Mouse (Mus musculus): ENCODE measurements around the gene Shisa3.

The Shisa3 gene

DNA sequence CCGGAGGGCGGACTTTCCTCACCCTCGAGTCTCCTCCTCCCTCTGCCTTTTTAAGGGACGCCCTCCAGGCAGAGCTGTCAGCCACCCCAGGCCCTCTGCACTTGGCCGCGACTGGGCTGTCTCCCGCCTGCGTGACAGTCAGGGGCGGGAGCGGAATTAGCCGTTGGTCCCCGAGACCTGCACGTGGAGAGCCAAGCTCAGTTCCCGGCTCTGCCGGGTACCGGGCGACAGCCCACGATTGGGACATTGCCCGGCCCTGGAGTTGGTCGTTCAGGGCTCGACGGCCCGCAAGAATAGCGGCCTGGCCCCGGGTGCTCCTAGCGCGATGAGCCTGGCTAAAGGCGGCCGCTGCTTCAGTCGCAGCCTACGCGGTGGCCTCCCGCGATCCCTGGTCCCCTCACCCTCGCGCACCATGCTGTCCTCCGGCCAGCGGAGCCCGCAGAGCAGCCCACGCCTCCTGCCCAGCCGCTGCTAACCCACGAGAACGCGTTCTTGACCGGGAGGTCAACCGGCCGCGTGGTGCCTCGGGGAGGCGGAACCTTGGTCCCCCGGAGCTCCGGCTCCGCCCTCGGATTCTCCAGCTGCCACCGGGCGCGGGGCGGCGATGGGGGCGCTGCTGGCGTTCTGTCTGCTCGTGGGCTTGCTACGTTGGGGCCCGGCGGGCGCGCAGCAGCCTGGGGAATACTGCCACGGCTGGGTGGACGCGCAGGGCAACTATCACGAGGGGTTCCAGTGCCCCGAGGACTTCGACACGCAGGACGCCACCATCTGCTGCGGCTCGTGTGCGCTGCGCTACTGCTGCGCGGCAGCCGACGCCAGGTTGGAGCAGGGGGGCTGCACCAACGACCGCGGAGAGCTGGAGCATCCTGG is at the start of gene Shisa3:
TSS of gene Shisa3 (plus strand) at position 79 of the 870 bp plus-strand sequence.
- in situ Hi-C loops (cut with MboI, MseI) = no loop called here

- in situ Hi-C loops (cut with MboI, MseI) = no loop called here
These were observed 49.0 kb upstream of the Shisa3 start for GRCm38 (mm10) chr5:67558644-67559043.

DNA sequence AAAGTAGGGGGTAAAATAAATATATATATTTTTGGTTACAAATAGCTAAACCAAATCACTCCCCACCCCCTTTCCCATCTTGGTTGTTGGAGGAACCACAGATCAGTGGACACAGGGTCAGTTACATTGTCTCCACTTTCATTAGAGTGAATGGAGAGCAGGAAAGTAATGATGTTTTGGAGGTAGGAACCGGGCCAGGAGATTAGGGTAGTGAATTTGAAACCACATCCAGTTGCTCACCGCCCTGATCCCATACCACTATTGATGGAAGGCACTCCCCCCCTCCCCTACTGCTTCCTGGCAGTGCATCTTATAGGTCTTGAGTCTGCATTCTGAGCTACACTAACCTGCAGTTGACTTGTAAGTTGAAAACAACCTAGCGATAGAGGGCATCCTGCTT is 48.6 kb upstream of the Shisa3 start:
- in situ Hi-C loops (cut with MboI, MseI) = no loop called here

DNA sequence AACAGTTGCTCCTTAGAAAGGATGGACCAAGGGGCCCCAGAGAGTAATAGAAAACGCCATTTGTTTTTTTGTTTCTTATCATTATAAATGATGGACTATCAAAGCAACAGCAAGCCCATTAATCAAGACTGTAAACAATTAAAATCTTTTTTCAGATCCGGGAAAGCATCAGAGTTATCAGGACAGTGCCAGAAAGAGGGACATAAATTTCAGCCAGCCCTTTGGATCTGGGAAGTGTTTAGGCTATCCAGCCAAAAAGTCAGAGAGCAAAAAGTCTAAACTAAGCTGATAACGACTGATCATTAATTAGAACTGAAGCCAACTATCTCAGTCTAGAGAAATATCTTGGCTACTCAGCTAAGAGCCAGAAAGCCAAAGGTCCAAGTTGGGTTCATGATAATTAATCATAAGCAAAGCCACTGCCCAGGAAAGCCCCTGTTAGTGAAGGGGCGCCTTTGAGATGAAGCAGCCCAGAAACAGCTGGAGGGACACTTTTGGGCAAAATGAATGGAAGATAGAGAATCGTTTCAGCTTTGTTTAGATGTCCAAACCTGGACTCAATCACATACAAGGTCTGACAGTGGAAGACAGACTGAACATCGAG is 35.0 kb upstream of the Shisa3 start:
- in situ Hi-C loops (cut with MboI, MseI) = no loop called here

- in situ Hi-C loops (cut with MboI, MseI) = no loop called here
These were observed 33.6 kb upstream of the Shisa3 start for GRCm38 (mm10) chr5:67574039-67574438.

DNA sequence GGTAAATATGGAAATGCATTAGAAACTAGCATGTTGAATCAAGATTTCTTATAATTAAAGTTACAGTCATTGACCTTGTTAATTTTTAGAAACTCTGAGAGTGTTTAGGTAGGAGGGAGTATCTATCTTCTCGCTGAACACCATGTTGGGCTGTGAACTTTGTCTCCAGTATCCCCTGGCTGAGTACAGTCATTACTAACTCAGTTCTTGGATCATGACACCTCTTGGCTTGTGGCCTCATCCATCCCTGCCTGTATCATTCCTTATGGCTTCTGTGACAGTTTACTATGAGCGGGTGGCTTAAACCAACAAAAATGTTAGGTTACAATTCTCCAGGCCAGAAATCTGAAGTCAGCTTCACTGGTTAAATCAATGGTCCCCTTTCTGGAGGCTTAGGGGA is 32.0 kb upstream of the Shisa3 start:
- in situ Hi-C loops (cut with MboI, MseI) = no loop called here

DNA sequence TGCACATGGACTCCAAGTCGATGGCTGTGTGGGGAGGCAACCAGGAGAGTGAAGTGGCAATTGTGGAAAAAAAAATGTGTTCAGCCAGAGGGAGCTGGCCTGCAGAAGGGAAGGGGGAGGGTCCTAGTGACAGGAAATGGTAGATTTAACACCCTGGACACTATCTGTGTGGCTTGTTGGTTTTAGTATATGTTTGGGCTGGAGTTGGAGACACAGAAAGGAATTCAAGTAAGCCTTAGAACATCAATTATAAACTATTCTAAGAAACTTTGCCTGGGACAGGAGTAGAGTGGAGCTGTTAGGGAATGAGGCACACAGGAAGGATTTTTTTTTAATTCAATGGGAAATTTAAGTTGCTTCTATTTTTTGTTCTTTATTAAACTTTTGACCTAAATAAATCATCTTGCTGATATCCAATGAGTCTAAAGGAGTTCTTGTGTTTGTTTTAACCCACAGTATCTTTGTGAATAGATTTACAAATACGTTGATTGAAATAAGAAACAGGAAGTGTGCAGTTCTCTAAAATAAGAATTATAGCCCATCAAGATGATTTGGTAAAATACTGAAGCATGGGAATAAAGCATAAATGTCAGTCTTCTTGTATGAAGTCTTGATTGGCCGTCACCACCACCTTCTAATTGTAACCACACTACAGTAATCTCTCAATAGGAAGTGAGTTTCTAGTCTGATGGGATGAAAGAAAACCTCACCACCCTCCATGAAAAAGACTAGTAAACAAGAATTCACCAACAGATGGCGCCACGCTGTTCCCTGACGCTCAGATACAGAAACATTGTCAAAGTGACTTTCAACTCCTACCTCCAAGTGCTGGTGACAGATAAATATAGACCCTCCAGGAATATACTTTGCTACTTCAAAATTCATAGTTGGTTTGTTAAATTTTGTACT is 27.7 kb upstream of the Shisa3 start:
- in situ Hi-C loops (cut with MboI, MseI) = no loop called here

- in situ Hi-C loops (cut with MboI, MseI) = no loop called here
These were observed 12.6 kb upstream of the Shisa3 start for GRCm38 (mm10) chr5:67595070-67595469.

DNA sequence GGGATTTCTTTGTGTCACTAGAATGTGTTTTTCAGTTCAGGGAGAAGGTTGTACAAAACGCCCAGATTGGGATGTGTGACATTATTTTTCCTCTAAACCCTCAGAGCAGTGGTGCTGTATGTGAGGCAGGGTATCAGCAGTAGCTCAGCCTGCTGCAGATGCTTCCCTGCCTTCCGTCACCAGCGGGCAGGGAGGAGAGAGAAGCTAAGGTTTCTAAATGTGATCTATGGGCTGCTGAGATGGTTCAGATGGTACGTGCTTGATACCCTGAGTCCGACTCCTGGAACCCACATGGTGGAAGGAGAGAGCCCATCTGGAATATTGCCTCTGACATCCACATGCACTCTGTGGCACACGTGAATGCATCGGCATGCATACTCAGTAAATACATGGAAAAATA is 12.1 kb upstream of the Shisa3 start:
- in situ Hi-C loops (cut with MboI, MseI) = no loop called here

DNA sequence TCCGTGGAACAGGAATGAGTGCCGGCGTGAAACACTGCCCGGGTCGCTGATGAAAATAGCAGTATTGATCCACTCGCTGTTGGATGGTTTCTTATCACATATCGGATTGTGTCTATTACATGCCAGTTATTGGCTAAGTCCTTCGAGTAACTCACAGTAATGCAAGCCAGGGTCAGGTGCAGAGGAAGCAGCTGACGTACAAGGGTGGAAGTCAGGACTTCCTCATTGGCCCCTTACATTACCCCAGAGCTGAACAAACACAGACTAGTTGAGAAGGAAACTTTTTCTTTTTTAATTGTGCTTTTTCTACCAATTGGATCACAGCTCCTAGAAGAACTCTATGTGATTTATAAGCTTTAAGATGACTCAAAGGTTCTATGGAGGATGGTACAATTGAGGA is 7.7 kb upstream of the Shisa3 start:
- in situ Hi-C loops (cut with MboI, MseI) = no loop called here

DNA sequence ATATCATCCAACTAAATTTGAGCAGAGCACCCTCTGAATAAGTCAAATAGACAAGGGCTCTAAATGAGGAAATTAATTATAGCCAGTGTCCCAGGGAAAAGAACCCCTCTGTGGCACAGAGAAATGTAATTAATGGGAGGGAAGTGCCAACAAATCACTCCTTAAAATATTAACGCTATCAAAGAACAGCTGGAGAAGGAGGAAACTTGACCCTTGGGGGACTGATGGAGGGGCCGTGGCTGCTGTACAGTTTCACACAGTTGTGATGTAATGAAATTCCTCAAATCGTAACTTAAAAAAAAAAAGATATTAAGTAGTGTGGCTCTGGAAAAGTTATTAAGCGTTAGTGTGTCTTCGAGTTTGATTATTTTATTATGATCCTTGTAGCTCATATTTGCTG is 1.7 kb upstream of the Shisa3 start:
- in situ Hi-C loops (cut with MboI, MseI) = no loop called here

DNA sequence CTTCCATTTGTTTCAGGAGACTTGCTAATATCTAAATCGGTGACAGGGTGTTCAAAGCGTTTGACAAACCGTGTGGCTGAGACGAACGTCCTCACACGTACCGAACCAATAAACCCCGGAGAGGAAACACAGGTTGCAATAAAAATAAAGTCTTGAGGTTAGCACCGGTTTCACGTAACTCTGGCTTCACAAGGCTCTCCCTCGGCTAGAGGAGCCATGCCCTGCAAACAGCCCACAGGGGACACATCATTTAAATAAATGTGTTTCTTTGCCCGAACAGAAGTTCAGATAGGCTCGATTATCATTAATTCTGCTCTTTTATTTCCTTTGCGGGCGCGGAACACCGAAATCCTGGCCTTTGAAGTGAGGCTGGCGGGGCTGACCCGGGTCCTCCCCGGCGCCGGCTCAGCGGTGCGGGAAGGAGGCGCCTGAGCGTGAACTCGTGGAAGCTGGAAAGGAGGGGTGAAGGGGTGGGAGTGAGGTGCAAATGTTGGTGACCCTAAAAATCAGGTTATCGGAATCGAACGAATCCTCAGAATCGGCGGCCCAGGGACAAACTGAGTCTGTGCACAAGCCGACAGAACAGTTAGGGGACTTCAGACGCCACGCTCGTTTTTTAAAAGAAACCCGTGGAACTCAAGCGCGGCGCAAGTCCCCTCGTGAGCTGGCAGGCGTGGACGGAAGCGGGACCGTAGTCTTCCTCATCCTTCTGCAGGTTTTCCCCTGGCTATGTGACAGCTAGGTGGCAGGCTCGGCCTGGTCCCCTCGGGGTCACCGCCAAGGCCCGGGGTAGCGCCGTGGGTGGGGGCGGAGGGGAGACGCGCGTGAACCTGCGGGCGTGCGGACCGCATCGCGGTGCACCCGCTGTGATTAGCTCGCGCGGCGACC is 522 bp upstream of the Shisa3 start:
- in situ Hi-C loops (cut with MboI, MseI) = no loop called here

GRCm38 (mm10) chr5:67608674-67609519 is 1.2 kb downstream of the Shisa3 start:
- in situ Hi-C loops (cut with MboI, MseI) = no loop called here

DNA sequence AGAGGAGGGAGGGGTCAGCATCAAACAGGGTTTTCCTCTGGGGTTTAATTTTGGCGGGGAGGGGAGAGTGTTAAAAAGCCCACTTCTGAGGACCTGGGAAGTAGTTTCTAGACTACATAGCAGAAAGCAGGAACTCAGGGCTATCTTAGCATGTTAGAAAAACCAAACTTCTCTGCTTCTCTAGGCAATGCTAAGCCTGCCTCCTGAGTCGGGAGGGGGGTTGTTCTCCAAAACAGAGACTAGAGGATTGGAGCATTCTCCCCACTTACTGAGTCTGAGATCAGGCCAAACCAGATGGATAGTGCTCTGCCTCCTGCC is 1.8 kb downstream of the Shisa3 start:
- in situ Hi-C loops (cut with MboI, MseI) = no loop called here

DNA sequence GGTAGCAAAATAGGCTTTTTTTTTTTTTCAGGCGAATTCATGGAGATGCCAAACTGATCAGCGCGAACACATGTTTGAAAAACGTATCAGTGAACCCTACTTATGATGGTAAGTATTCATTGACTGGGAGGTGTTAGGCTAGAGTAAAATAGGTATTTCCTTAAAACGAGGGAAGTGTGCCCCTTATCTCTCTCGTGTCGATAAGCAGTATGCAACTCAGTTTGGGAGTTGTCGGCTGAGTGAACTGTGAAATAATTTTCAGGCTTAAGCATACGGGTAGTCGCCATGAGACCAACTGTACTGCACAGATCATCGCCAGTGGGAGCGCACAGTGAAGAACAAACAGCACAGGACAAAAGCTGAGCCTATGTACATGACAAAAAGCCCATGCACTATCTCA is 13.5 kb downstream of the Shisa3 start:
- in situ Hi-C loops (cut with MboI, MseI) = loop anchor here (10.0 kb wide), 1 partner anchor 1326 kb away; no protein-coding TSS in a partner anchor

- in situ Hi-C loops (cut with MboI, MseI) = loop anchor here (10.0 kb wide), 1 partner anchor 1334 kb away; no protein-coding TSS in a partner anchor
These were observed 20.7 kb downstream of the Shisa3 start for GRCm38 (mm10) chr5:67628180-67628940.

- in situ Hi-C loops (cut with MboI, MseI) = loop anchor here (10.0 kb wide), 1 partner anchor 1335 kb away; no protein-coding TSS in a partner anchor
These were observed 21.8 kb downstream of the Shisa3 start for GRCm38 (mm10) chr5:67629440-67629839.

- in situ Hi-C loops (cut with MboI, MseI) = loop anchor here (10.0 kb wide), 2 partner anchors 205 to 1335 kb away; no protein-coding TSS in a partner anchor
These were observed 22.2 kb downstream of the Shisa3 start for GRCm38 (mm10) chr5:67629861-67630260.

DNA sequence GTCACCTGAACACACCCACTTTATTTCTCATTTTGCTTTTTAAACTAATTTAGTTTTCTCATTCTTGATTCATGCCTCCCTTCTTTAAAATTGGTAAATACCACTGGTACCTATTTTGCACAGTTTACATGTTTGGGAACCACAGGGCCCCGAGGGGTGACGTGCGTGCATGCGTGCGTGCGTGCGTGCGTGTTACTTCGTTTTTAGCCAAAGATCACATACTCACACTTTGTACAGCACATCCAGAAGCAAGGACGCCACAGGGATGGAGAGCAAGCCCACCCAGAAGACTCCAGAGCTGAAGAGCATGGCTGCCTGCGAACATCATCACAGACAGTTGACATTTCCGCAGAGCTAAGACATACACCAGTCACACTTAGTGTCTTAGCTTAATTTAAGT is 23.6 kb downstream of the Shisa3 start:
- in situ Hi-C loops (cut with MboI, MseI) = loop anchor here (10.0 kb wide), 1 partner anchor 204 kb away; no protein-coding TSS in a partner anchor
